Mouse (Mus musculus) kidney, adult 2 months (tissue): ENCODE measurements around the gene Tubb4b.

Experiments used
- CTCF ChIP-seq: fragments of 200-500 bp; conservative IDR thresholded peaks from 2 replicates; pipeline ENCODE4 v1.5.1; 2011; ENCODE audit warnings: low read depth, mild to moderate bottlenecking, control low read depth, low read length, moderate library complexity, mixed read lengths; ENCODE audit not compliant: insufficient read depth, insufficient read length
- POLR2A ChIP-seq: fragments of 200-500 bp; IDR thresholded peaks from one replicate; pipeline ENCODE4 v1.6.1; 2011; ENCODE audit warnings: low read depth, low read length, control low read depth

GRCm38 (mm10) chr2:25186575-25186930 is 37.9 kb downstream of the Tubb4b start:
- TF ChIP-seq POLR2A (no peak), CTCF (no peak)
